Mouse (Mus musculus) cerebellum, adult 2 months (tissue): Measurements from ENCODE around the gene Tceal9.

Experiments used
- CTCF ChIP-seq: fragments of 200-500 bp; IDR thresholded peaks from 2 replicates; pipeline ENCODE4 v1.5.1; 2011; ENCODE audit warnings: low read depth, mild to moderate bottlenecking, control low read depth, low read length, moderate library complexity, borderline replicate concordance; ENCODE audit not compliant: insufficient read depth
- POLR2A ChIP-seq: fragments of 200-500 bp; IDR thresholded peaks from 2 replicates; pipeline ENCODE4 v1.6.1; 2011; ENCODE audit warnings: low read length, control low read depth, borderline replicate concordance; ENCODE audit not compliant: insufficient read depth

- TF ChIP-seq CTCF (no peak), POLR2A (no peak)
Measured at GRCm38 (mm10) chrX:136227768-136228167, 17.1 kb upstream of the Tceal9 start.
